Mouse (Mus musculus) ES-Bruce4 (cell line): ENCODE measurements at regions not wholly inside any gene's neighbourhood (a gene's known extent, or its start where the extent isn't known, plus 50 kb on each side); places are given as distances from the start of the nearest gene placed in this dataset.

ENCODE experiments used
- CTCF ChIP-seq: IDR thresholded peaks from one replicate; pipeline ENCODE4 v1.8.1; 2011; ENCODE audit warnings: low read depth, low read length
- EP300 ChIP-seq: IDR thresholded peaks from 2 replicates; pipeline ENCODE4 v1.6.1; 2011; ENCODE audit warnings: low read depth, low read length; ENCODE audit not compliant: insufficient read depth
- POLR2A ChIP-seq: IDR thresholded peaks from one replicate; pipeline ENCODE4 v1.8.1; 2011; ENCODE audit warnings: low read length; ENCODE audit not compliant: insufficient read depth

- TF ChIP-seq POLR2A, result no peak
- no peak for TF ChIP-seq CTCF
- no peak for TF ChIP-seq EP300
These were observed 337.0 kb downstream of the Tns1 start for GRCm38 (mm10) chr1:73787224-73787623.
